Mouse (Mus musculus) urinary bladder, postnatal 25 days (tissue): ENCODE results near the gene Ripk1.
A peak's percentile ranks its signal among the peaks of the same experiment; 100 is the strongest.

Experiments used
- DNase-seq: peaks from one replicate; pipeline ENCODE4 v3.0.0; 2022; ENCODE audit warnings: low spot score

Ripk1 gene

DNA sequence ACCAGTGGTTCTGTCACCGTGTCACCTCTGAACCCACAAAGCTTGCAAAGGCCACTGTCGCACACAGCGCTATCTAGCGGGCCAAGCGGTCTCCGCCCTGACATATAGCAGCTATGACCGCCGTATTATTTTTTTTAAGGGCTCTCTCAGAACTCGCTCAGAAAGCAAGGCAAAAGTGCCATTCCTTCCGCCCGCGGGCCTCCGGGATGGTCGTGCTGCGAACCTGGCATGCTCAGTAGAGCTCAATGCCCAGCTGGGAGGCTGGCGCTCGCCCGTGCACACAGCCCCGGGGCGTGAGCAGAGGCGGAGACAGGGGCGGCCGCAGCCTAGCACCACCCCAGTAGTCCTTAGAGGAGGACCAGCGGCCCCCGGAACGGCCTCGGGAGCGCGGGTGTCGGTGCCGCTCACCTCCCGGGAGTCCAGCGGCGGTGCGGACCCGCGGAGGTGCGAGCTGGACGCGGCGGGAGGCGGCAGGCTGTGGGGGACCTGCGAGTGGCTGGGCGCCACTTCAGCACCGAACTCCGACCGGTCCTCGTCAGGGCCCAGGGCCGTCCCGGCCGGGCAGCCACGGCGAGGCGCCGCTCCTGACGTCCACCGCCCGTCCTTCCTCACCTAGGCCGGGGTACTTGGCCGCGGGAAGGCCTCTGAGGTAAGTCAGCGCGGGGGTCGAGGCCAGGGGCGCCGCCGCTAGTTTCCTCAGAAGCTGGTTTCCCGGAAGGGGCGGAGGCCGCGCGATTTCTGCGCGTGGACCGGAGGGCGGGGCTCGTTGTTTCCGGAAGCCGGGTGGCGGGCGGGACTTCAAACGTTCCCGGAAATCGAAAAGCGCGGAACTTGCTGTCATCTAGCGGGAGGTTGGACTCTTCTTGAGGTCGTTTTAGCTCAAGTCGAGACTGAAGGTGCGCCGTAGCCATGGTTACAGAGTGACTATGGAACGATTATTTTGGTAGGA lies at the start of gene Ripk1, which contains the start of gene Serpinb6a:
TSS of gene Ripk1 (plus strand) at position 306 of the 949 bp plus-strand sequence.
TSS of gene Serpinb6a (minus strand) at position 737 of the 949 bp plus-strand sequence.
- peak; percentile 89 for DNase-seq

DNA sequence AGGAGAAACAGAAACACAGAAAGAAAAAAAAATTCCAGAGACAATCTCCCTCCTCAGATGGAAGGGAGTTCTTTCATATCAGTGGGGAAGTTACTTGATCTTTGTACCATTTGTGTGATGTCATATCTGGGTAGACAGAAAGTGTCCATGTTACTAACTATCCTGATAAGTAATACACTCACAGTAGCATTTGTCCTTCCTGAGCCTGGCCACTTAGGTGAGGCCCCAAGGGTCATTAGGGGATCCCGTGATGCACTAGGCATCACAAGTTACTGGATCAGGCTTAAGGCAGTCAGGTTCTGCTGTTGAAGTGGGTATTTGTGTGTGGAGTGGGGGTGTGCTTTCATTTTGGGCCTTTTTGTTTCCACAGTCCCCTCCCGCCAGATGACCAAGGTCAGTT lies 49.2 kb upstream of the Ripk1 start:
- no peak for DNase-seq

DNA sequence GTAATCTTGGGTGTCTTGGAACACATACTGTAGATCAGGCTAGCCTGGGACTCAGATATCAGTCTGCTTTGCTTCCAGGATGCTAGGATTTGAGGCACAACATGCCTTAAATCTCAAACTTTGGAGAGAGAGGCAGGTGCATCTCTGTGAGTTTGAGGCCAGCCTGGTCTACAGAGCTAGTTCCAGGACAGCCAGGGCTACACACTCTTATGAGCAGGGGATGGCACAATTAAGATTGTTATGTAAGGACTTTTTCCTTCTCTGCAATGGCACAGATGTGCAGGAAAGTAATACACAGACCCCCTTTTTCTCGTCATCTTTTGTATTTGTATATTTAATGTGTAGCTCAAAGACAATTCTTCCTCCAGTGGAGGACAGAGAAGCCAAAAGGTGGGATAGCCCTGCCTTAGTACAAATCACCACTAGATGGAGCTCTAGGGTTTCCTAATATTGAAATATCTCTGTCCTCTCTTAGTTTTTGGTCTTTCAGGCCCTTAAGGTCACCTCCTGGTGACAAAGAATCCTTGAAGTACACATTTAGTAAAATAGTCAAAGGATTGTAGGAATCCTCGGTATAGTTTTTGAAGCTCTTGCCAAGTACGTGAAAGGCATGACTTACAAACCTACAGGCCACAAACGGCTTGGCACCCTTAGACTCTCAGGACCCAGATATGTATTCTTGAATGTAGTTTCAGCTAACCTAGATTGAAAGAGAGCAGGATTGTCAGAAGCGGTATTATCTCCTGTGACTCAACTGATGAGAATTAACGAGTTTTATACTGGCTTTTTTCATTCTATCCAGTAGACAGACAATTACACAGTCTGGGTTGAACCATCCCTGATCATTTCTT lies 45.4 kb upstream of the Ripk1 start:
- DNase-seq: no peak

DNA sequence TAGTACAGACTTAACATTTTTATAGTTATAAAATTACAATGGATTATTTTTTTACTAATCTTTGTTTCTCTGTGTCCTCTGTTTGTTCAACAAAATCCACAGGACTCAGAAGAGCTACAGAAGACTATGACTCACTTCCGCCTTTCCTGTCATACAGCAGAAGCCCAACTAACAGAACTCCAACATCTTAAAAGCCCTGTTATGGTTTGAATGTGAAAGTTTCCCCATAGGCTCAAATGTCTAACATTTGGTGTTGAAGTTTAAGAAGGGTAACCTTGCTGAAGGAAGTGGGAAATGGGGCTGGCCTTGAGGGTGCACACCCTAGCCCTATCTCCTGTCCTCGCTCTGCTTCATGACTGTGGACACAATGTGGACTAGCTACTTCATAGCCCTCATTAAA lies 42.4 kb upstream of the Ripk1 start:
- DNase-seq: no peak

DNA sequence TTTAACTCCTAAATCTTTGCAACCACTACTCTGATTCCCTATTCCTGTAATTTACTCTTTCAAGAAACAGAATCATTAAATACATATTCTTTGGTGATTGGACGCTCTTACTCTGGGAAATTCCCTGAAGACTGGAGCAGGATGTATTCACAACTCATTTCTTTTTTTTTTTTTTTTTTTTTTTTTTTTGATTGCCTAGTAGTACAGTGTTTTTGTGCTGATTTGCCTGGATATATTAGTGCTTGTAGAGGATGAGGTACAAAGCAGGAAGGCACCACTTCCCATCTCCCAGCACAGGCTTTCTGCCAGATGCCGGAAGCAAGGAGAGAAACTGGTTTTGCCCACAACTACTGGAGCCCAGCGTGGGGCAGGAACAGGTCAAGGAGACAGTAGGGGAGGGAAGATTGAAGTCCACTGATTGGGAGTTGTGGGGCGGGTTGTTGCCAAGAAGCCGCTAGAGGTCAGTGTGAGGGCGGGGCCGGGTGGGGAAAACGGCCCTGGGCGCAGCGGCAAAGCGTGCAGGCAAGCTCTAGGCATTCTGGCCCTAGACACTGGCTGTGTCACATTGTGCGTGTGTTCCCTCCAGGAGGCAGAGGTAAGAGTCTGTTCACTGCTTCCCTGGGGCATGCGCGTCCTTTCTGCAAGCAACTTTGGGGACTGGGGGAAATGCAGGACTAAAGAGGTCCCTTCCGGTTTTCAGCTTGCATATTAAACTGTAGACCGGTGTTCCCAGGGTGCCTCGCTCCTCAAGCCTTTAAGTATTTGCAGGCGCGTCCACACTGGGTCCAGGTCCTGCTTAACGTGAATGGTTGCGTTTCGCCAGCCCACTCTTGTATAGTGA lies 37.7 kb upstream of the Ripk1 start, which contains the start of gene Nqo2:
TSS of gene Nqo2 (plus strand) at position 482 of the 841 bp plus-strand sequence.
- DNase-seq: peak; percentile 47

DNA sequence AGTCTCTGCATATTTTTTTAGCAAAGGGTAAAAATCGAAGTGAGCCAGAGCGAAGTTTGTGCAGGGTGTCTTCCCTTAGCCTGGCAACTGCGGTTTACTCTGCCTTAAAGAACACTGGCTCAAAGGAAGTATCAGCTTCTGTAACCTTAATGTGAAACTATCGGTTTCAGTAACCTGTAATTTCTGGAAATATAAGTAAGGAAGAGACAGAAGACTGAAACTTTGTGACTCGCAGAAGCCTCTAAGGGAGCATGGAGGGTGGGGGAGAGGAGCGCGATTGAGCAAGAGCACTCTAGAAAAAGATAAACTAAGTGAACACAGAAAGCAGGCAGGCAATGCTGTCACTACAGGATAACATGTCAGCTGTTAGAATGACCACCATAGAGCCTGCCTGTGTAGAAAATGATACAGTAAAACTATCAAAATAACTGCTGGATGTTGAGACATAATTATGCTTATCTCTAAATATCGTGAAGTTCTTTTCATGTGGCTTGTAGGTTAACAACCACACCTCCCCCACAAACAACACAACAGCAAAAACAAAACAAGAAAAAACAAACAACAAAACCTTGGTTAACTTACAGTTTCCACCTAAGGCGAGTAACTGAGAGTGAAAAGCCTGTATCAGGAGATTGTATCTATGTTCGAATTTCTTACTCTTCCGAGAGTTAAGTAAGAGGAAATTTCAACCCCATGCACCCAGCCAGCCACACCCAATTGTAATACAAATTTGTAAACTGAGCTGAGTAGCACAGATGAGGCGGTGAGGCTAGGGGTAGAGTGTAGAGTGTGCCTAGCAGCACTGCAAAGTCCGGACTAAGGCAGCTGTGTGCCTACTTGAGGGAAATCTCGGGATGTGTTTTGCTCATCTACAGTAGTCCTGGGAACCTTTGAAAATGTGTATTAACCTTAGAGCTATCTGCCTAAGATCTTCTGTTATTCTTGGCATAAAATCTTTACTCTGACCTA lies 36.8 kb upstream of the Ripk1 start:
- no peak for DNase-seq

DNA sequence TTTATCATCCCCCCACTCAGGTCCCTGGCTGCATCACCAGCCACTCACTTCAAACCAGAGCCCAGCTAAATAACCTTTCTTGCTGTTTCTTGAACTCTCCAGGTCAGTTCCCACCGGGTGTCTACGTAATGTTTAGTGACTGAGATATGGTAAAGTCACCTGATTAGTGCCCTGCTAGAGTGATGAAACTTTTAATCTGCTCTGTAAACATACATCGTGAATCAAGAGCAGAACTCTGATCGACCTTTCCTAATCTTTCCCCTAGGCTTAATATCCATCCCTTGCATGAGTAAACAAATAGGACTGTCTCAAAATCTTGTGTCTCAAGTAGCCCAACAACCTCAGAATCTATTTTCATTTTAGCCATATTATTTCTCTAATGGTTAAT lies 36.1 kb upstream of the Ripk1 start:
- DNase-seq: no peak

DNA sequence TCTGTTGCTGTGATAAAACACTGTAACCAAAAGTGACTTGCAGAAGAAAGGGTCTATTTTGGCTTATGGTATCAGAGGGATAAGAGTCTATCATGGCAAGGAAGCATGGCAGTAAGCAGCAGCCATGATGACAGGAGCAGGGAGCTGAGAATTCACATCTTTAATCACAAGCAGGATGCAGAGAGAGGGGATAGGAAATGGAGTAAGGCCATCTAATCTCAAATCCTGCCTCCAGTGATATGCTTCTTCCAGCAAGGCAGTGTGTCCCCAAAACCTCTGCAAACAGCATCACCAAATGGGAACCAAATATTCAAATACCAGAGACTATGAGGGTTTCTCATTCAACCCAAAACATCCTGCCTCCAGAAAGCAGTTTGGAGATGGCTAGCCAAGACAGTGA lies 35.6 kb upstream of the Ripk1 start:
- DNase-seq: no peak

DNA sequence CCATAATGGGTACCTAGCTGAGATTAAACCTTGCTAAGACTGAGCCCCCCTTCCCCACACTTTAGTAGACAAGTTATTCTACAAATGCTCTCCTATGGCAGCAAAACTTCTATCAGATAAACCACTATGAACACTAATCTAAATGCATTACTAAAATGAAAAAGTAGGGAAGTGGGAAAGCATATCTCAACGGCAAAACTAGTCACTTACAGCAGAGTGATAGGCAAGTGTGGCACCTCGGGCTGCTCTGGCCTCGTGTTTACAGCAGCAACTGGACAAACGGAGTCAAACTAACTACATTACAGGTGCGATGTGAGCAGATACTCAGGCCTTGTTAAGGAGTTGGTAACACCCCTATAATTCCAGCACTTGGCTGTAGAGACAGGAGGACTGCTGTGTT lies 12.5 kb upstream of the Ripk1 start:
- no peak for DNase-seq

DNA sequence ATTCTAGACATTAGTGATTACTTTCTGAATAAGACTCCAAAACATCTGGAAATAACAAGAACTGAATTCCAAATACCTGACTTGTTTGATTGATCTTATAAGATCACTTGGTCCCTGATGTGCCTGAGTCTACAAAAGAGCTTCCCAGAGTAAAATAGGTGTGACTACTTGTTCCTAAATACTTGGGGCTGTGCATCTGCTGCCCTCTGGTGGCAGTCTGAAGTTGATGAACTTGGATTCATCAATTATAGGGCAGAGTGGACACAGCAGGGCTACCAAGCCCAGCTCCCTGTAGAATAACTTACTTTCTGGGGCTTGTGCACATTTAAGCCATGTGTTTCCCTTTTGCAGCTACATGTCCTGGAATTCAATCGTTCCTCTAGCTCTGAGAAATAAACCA lies 7.0 kb upstream of the Ripk1 start:
- DNase-seq: peak; percentile 72

DNA sequence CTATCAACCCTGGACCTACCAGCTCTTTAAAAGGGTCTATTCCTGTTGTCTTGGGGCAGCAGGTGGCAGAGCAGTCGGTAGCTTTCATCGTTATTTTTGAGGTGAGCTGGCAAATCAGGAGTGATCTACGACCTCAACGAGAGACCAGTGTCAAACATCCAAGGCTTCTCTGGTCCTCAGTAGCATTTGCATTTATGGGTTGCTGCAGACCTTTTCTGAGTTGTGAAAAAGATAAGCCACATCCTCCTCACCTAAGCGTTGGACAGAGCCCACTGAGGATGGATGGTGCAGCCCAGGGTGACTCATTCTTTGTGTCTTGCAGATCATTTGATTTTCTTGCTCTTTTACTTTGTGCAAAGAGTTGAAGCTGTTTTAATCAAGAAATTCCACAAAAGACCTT lies 895 bp downstream of the Ripk1 start:
- DNase-seq: no peak

DNA sequence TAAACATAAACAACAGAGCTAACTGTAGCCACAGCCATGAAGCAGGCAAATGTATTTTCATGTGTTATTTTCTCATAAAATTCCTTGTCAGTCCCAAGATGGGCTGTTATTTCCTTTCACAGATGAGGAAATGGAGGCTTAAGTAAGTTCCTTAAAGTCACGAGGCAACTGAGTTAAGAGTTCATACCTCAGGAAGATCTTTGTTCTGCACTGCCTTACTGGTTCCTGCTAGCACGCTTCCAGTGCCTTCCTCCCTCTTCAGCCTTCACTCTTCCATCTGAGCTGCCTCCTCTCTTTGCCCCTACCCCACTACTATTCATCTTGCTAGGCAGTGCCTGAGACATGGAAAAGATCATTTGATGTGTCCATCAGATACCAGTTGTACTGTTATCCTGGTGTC lies 5.1 kb downstream of the Ripk1 start:
- DNase-seq: no peak

DNA sequence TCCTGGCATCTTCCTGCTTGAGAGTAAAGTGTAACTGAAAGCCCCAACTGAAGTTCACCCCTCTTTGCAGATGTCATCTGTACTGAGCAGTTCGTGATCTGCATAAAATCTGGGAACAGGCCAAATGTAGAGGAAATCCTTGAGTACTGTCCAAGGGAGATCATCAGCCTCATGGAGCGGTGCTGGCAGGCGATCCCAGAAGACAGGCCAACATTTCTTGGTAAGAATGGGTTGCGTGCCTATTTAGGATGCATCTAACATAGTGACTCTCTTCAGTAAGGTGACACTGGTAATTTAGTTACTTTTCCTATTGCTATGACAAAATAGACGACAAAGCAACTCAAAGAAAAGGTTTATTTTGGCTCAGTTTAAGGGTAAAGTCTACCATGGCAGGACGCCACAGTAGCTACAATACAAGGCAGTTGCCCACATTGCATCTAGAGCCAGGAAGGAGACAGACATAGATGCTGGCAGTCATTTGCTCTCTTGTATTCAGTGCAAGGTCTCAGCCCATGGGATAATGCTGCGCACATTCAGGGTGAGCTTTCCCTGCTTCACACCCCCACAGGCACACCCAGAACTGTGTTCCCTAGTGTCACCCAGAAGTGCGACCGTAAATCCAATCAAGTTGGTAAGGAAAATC lies 14.9 kb downstream of the Ripk1 start:
- DNase-seq: no peak

DNA sequence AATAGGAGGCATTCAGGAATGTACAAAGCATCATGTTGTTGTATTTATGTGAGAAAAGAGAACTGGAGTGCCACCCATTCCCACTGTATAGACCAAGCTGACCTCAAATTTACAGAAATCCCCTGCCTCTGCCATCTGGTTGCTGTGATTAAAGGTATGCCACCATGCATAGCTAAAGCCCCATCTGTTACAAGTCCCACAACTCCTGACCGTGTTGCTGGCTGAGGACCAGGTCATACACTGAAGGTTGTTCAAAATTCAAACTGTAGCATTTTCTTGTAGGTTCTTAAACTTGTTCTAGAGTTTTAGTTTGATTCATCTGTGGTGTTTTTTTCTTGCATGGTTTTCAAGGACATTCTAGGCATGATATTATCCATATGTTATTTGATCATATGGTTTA lies 16.4 kb downstream of the Ripk1 start:
- DNase-seq: no peak

DNA sequence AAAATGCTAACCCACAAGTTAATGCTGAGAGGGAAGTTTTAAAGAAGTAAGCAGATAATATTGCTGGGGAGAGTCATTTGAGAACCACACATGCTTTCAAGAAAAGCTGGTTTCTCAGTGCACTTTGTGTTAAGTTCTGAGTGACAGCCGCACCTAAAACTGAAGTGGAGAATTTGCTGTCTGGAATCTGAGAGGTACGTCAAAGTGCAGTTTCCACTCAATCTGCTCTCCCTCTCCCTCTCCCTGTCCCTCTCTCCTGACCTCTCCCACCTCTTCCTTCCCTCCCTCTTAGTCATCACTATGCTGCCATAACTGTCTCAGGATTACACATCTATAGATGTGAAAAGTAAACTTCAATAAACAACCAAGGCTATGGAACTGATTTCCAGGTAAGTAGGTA lies 19.8 kb downstream of the Ripk1 start:
- DNase-seq: no peak

DNA sequence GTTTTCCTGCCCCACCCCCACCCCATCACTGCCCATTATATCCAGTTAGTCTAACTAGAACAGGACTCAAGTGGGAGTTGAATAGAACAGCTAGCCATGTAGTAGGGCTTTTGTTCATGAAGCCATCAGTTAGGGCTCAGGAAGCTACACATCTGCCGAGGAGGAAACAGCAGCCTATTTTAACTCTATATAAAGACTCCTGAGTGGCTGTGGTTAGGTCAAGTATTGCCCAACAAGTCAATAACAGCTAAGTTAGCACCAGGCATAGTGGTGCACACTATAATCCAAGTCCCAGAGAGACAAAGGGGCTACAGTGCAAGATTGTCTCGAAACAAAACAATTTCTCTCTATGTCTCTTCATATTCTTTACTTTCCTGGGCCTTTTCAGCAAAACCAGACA lies 29.9 kb downstream of the Ripk1 start:
- no peak for DNase-seq

DNA sequence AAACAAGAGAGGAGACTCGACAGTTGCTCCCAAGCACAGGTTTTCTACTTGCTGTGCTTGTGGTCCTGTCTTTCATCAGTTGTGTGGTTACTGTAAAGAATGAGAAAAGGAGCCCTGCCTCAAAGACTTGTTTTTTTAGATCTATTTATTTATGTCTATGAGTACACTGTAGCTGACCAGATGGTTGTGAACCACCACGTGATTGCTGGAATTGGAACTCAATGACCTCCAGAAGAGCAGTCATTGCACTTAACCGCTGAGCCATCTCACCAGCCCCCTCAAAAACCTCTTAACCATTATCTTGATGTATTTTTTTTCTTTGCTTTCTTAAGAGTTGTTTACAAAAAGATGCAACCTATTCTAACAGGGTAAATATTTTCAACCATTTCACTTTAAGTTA lies 33.3 kb downstream of the Ripk1 start:
- no peak for DNase-seq

DNA sequence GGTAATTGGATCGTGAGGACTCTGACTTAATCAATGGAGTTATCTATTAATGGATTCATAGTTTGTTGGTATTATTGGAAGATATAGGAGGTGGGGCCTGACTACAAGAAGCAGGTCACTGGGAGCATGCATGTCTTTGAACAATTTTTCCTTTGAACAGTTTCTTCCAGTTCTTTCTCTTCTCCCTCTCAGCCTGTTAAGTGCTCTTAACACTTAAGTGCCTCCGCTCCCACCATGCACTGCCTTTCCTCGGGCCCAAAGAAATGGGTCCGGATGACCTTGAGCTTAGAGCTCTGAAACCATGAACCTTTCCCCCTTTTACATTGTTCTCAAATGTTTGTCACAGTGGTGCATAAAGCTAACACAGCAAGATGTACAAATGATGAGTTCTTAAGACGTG lies 34.6 kb downstream of the Ripk1 start:
- DNase-seq: no peak

DNA sequence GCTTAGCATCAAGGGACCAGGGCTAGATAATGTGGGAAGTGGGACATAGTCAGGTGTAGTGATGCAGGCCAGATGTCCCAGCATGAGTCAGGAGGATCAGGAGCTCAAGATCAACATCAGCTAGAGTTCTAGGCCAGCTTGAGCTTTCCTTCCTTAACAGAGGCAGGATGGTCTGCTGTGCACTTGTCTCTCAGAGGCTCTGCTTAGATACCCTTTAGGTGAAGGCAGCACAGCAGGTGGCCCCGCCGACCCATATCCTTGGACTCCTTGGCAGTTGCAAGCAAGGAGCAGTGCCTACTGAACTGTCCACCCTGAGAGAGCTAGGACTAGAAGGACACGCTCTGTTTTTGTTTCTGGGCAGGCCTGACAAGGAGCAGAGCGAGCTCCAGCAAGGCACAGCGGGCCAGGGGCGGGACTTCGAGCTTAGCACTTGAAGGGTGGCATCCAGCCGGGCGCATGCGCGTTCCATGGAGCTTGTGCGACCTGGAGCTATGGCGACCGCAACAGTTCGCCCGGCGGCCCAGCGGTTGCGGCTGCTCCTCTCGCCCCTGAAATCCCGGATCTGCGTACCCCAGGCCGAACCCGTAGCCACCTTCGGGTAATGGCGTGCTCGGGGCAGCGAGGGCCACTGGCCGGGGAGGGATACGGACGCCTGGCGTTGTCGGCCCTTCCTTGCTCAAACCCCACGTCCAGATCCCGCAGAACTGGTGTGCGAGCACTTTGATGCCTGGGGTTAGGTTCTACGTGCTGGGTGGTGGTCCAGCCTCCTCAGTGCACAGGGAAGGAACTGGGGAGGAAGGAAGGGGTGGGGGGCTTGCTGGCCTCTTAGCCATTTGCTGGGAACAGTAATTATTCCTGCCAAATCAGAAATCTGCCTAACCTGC lies 35.3 kb downstream of the Ripk1 start, which contains the start of gene Bphl:
TSS of gene Bphl (plus strand) at position 426 of the 884 bp plus-strand sequence.
- peak; percentile 88 for DNase-seq
